Mouse (Mus musculus) midbrain, embryonic 10.5 days (tissue): ENCODE data around the gene Olfr459. TPM values are rescaled to one million over a fixed set of nuclear protein-coding genes. Genes with fewer than 3 reads are reported as not detected.
A peak's percentile ranks its signal among the peaks of the same experiment; 100 is the strongest.

Experiments
- DNase-seq: peaks from one replicate; pipeline ENCODE4 v3.0.0-alpha.2; 2017; ENCODE audit warnings: low spot score
- H3K27ac ChIP-seq: fragments of 300-500 bp; sonication (generic); replicated peaks from 2 replicates; pipeline ENCODE4 v1.5.1; 2016; ENCODE audit warnings: mild to moderate bottlenecking
- H3K27me3 ChIP-seq: fragments of 300-500 bp; sonication (generic); 2 replicates; pipeline ENCODE4 v1.6.1; 2016; ENCODE audit warnings: low read depth, mild to moderate bottlenecking; ENCODE audit not compliant: poor library complexity, severe bottlenecking
- H3K36me3 ChIP-seq: fragments of 300-500 bp; sonication (generic); 2 replicates; pipeline ENCODE4 v1.6.1; 2016; ENCODE audit warnings: mild to moderate bottlenecking, moderate library complexity
- H3K4me1 ChIP-seq: fragments of 300-500 bp; sonication (generic); 2 replicates; pipeline ENCODE4 v1.6.1; 2016
- H3K4me3 ChIP-seq: fragments of 300-500 bp; sonication (generic); 2 replicates; pipeline ENCODE4 v1.5.1; 2016; ENCODE audit warnings: mild to moderate bottlenecking, moderate library complexity
- H3K9me3 ChIP-seq: fragments of 300-500 bp; sonication (generic); replicated peaks from 2 replicates; pipeline ENCODE4 v1.6.1; 2016; ENCODE audit warnings: mild to moderate bottlenecking
- WGBS: fragments of 180-500 bp; shearing (Covaris S2); methylation state at CpG from one replicate; pipeline ENCODE4 v1.1.7; 2016; 5-methylcytosine and 5-hydroxymethylcytosine counted together
- polyA plus RNA-seq: library from polyadenylated mRNA; unstranded; fragments of >200 nt; fragmentation: Nextera tagmentation; extraction: Ambion mirVana; gene quantifications from 2 replicates; pipeline ENCODE4 v1.2.1, GENCODE M21; 2016

The Olfr459 gene
- not detected in 2 replicates for polyA plus RNA-seq

- Histone ChIP-seq H3K27ac (no peak within 1 kb of the TSS), H3K4me1 (no peaks in the 10 kb centered on the region), H3K27me3 (no peaks in the 10 kb centered on the region), H3K9me3 (no peaks in the 10 kb centered on the region), H3K36me3 (no peaks in the 10 kb centered on the region), H3K4me3 (no peak within 1 kb of the TSS)
- WGBS, result 81% methylated on average over 7 of the region's 7 CpGs
- no peak for DNase-seq
Observed at GRCm38 (mm10) chr6:41775077-41775476, at the start of gene Olfr459. Gene Olfr459, minus strand, starts transcription at chr6:41775177.

GRCm38 (mm10) chr6:41824086-41824485 is 49.1 kb upstream of the Olfr459 start:
- Histone ChIP-seq H3K4me1 (no peaks in the 10 kb centered on the region), H3K36me3 (no peaks in the 10 kb centered on the region), H3K27ac (no peak overlapping the region), H3K27me3 (no peaks in the 10 kb centered on the region), H3K9me3 (no peaks in the 10 kb centered on the region), H3K4me3 (no peak overlapping the region)
- no peak for DNase-seq

GRCm38 (mm10) chr6:41786700-41787099 is 11.7 kb upstream of the Olfr459 start:
- Histone ChIP-seq H3K27me3 (no peaks in the 10 kb centered on the region), H3K27ac (no peak overlapping the region), H3K4me1 (no peaks in the 10 kb centered on the region), H3K9me3 (no peaks in the 10 kb centered on the region), H3K4me3 (no peak overlapping the region), H3K36me3 (no peaks in the 10 kb centered on the region)
- no peak for DNase-seq
- WGBS, result 93% methylated on average over 2 of the region's 2 CpGs

GRCm38 (mm10) chr6:41775721-41776120 is 744 bp upstream of the Olfr459 start:
- H3K4me1 ChIP-seq, result no peaks in the 10 kb centered on the region
- H3K36me3 ChIP-seq, result no peaks in the 10 kb centered on the region
- no peaks in the 10 kb centered on the region for H3K9me3 ChIP-seq
- 85% methylated on average over 6 of the region's 6 CpGs for WGBS
- no peaks in the 10 kb centered on the region for H3K27me3 ChIP-seq
- DNase-seq, result no peak
- H3K4me3 ChIP-seq, result no peak overlapping the region
- H3K27ac ChIP-seq, result no peak overlapping the region

- no peaks in the 10 kb centered on the region for H3K27me3 ChIP-seq
- 88% methylated on average over 1 of the region's 1 CpGs for WGBS
Observed at GRCm38 (mm10) chr6:41769872-41770271, 5.1 kb downstream of the Olfr459 start.

GRCm38 (mm10) chr6:41764306-41764705 is 10.7 kb downstream of the Olfr459 start:
- Histone ChIP-seq H3K4me3 (no peak overlapping the region), H3K27me3 (no peaks in the 10 kb centered on the region), H3K9me3 (no peaks in the 10 kb centered on the region), H3K4me1 (no peaks in the 10 kb centered on the region), H3K36me3 (no peaks in the 10 kb centered on the region), H3K27ac (no peak overlapping the region)
- WGBS, result 88% methylated on average over 5 of the region's 5 CpGs
- no peak for DNase-seq

More at GRCm38 (mm10) chr6:41769872-41770271, 5.1 kb downstream of the Olfr459 start:
- Histone ChIP-seq H3K27ac (no peak overlapping the region), H3K9me3 (no peaks in the 10 kb centered on the region), H3K4me3 (no peak overlapping the region), H3K4me1 (no peaks in the 10 kb centered on the region), H3K36me3 (no peaks in the 10 kb centered on the region)
- DNase-seq, result no peak

GRCm38 (mm10) chr6:41762370-41762757 is 12.6 kb downstream of the Olfr459 start:
- Histone ChIP-seq H3K4me3 (no peak overlapping the region), H3K4me1 (no peaks in the 10 kb centered on the region), H3K9me3 (no peaks in the 10 kb centered on the region), H3K36me3 (no peaks in the 10 kb centered on the region), H3K27ac (no peak overlapping the region), H3K27me3 (no peaks in the 10 kb centered on the region)
- no peak for DNase-seq
- WGBS, result 82% methylated on average over 1 of the region's 1 CpGs

GRCm38 (mm10) chr6:41761702-41762369 is 13.1 kb downstream of the Olfr459 start:
- Histone ChIP-seq H3K27me3 (no peaks in the 10 kb centered on the region), H3K9me3 (no peaks in the 10 kb centered on the region), H3K27ac (no peak overlapping the region), H3K4me3 (no peak overlapping the region), H3K4me1 (no peaks in the 10 kb centered on the region), H3K36me3 (no peaks in the 10 kb centered on the region)
- WGBS, result 8% methylated on average over 1 of the region's 1 CpGs
- peak; percentile 16 for DNase-seq

- no peak for DNase-seq
- H3K27me3 ChIP-seq, result no peaks in the 10 kb centered on the region
- H3K4me3 ChIP-seq, result no peak overlapping the region
- 89% methylated on average over 2 of the region's 2 CpGs for WGBS
- H3K9me3 ChIP-seq, result no peaks in the 10 kb centered on the region
- no peaks in the 10 kb centered on the region for H3K4me1 ChIP-seq
- no peaks in the 10 kb centered on the region for H3K36me3 ChIP-seq
- H3K27ac ChIP-seq, result no peak overlapping the region
Observed at GRCm38 (mm10) chr6:41759618-41760017, 15.4 kb downstream of the Olfr459 start.

- 87% methylated on average over 1 of the region's 1 CpGs for WGBS
- no peaks in the 10 kb centered on the region for H3K27me3 ChIP-seq
Observed at GRCm38 (mm10) chr6:41758421-41758820, 16.6 kb downstream of the Olfr459 start.

GRCm38 (mm10) chr6:41757199-41757598 is 17.8 kb downstream of the Olfr459 start:
- no peak for DNase-seq
- Histone ChIP-seq H3K4me3 (no peak overlapping the region), H3K4me1 (no peaks in the 10 kb centered on the region), H3K27me3 (no peaks in the 10 kb centered on the region), H3K27ac (no peak overlapping the region), H3K9me3 (no peaks in the 10 kb centered on the region), H3K36me3 (no peaks in the 10 kb centered on the region)
- WGBS, result 82% methylated on average over 3 of the region's 3 CpGs

More at GRCm38 (mm10) chr6:41758421-41758820, 16.6 kb downstream of the Olfr459 start:
- no peaks in the 10 kb centered on the region for H3K36me3 ChIP-seq
- no peaks in the 10 kb centered on the region for H3K4me1 ChIP-seq
- H3K27ac ChIP-seq, result no peak overlapping the region
- H3K4me3 ChIP-seq, result no peak overlapping the region
- no peak for DNase-seq
- H3K9me3 ChIP-seq, result no peaks in the 10 kb centered on the region

- H3K4me3 ChIP-seq, result no peak overlapping the region
- DNase-seq, result no peak
- no peaks in the 10 kb centered on the region for H3K9me3 ChIP-seq
- no peak overlapping the region for H3K27ac ChIP-seq
- H3K27me3 ChIP-seq, result no peaks in the 10 kb centered on the region
- no peaks in the 10 kb centered on the region for H3K4me1 ChIP-seq
- no peaks in the 10 kb centered on the region for H3K36me3 ChIP-seq
- WGBS, result 85% methylated on average over 6 of the region's 6 CpGs
Observed at GRCm38 (mm10) chr6:41754626-41755025, 20.4 kb downstream of the Olfr459 start.

GRCm38 (mm10) chr6:41744664-41745392 is 30.1 kb downstream of the Olfr459 start:
- WGBS, result 76% methylated on average over 5 of the region's 5 CpGs
- H3K9me3 ChIP-seq, result no peaks in the 10 kb centered on the region

More at GRCm38 (mm10) chr6:41744664-41745392, 30.1 kb downstream of the Olfr459 start:
- no peak for DNase-seq
- Histone ChIP-seq H3K27ac (no peak overlapping the region), H3K4me3 (no peak overlapping the region), H3K4me1 (no peaks in the 10 kb centered on the region), H3K36me3 (no peaks in the 10 kb centered on the region), H3K27me3 (no peaks in the 10 kb centered on the region)
